Mouse (Mus musculus) frontal cortex, adult (tissue): ENCODE data around the gene Znhit2.
A peak's percentile ranks its signal among the peaks of the same experiment; 100 is the strongest.
"Not testable (repeated sequence)": the region's sequence is repeated elsewhere in the genome, so short reads cannot be mapped to it uniquely, and the experiment has no call there.

Source experiments
- ATAC-seq: cut with Nextera tagmentation; 2 replicates; pipeline ENCODE4 v1.9.2; 2017; ENCODE audit warnings: mild to moderate bottlenecking, moderate library complexity, mixed read lengths; ENCODE audit not compliant: low TSS enrichment

Znhit2 gene

DNA sequence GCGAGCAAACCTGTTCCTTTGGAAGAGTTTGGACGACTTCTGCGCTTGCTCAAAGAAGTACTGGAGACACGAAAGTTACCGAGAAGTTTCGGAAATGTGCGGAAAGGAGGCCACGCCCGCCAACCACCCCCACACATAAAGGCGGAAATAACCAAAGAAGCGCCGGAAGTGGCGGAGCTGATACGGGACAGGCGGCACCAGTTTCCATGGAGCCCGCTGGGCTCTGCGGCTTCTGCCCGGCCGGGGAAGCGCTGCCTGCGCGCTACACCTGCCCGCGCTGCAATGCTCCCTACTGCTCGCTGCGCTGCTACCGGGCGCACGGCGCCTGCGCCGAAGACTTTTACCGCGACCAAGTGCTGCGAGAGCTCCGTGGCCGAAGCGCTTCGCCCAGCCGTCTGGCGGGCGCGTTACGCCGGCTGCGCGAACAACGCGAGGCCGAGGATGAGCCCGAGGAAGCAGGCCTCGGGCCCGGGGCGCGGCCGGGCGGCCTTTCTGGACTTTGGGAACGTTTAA is at the start of gene Znhit2:
Znhit2 (plus strand) TSS at position 172 of the 513 bp plus-strand sequence.
- peak; percentile 79 for ATAC-seq

- no peak for ATAC-seq
Observed at GRCm38 (mm10) chr19:6013691-6014090, 47.3 kb upstream of the Znhit2 start.

DNA sequence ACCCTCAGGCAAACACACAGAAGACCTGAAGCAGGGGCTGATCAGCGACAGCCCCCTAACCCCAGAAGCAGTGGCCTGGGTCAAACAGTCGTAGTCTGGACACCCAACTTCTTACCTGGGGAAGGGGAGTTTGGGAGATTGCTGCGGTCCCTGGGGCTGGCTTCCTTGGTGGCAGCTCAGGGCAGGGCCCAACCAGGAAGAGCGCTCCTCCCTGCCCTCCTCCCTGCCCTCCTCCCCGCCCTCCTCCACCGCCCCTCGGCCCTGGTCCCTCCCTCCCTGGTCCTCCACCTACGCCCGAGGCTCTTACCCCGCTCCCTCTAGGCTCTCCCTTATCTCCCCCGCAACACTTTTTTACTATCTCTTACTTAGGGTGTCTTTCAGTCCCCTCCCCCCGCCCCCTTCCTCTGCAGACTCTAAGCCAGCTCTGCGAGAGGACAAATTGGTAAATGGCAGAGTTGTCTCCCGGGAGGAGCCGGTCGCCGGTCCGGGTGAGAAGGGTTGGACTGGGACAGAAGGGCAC is 45.9 kb upstream of the Znhit2 start:
- ATAC-seq, result peak; percentile 44; the same call in 1 of the 2 replicates

- peak; percentile 84 for ATAC-seq
Observed at GRCm38 (mm10) chr19:6015511-6016315, 45.3 kb upstream of the Znhit2 start, which contains the start of gene Capn1. TSS of gene Capn1 (minus strand) at chr19:6015897.

GRCm38 (mm10) chr19:6016532-6016931 is 44.5 kb upstream of the Znhit2 start:
- no peak for ATAC-seq

GRCm38 (mm10) chr19:6018142-6019089 is 42.6 kb upstream of the Znhit2 start:
- 0 out of 2 replicates have a peak, but pooled peaks have one; percentile 24 for ATAC-seq

GRCm38 (mm10) chr19:6020276-6020675 is 40.7 kb upstream of the Znhit2 start:
- ATAC-seq, result no peak

DNA sequence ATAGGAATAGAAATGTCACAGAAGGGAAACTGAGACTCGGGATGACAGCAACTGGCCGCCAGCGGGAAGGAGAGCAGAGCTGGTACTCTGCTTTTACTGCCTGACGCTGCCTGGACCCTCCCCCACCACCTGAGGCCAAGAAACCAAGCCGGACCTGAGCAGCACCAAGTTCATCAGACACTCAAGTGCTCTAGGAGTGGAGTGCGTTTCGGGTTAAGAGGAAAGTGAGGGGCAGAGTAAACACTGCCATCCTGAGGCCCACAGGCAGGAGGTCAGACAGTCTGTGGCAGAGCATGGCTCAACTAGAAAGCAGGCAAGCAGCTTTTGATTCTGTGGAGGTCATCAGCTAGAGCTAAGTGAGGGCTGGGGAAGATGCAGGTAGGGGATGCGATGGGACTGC is 37.9 kb upstream of the Znhit2 start:
- ATAC-seq, result no peak

DNA sequence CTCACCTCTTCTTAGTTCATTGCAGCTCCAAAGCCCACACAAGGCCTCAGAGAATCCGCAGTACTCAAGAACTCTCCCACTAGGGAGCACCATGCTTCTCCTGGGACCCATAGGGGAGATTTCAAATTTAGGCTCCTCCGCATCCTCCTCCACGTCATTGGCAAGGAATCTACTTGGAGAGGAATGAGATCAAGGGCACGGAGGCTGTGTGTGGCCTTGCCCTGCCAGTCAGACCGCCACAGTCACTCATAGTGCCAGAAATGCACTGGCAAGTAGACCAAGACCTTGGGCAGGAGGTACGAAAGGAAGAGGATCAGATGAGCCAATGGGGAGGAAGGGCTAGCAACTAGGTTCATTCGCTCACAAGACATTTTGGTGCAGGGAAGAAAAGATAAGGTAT is 37.1 kb upstream of the Znhit2 start:
- no peak for ATAC-seq

DNA sequence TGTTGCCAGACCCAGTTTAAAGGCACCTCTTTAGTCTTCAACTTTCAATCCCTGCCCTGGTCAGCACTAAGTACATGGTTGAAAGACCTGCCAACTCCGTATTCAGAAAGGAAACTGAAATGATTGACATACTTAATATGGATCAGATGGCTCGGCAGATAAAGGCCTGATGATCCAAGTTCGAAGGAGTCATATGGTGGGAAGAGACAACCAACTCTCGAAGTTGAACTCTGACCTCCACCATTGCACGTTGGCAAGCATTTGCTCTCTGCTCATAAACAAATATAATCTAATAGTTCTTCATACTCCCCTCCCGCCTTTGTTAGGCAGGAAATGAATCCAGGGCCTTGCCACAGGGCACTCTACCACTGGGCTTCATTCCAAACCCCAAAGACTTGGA is 32.0 kb upstream of the Znhit2 start:
- no peak for ATAC-seq

DNA sequence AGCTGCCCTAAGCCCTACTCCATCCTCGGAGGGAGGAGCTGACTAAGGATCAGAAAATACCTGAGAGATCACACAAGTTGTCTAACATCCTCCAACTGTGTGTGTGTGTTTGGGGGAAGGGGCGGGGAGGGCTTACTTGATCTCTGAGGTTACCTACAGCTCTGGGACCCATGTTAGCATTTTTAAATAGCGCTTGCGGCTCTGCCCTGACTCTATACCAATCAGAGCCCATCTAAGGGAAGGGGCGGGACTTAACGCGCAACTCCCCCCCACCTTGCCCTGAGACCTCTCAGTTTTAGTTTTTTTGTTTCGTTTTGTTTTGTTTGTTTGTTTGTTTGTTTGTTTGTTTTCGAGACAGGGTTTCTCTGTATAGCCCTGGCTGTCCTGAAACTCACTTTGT is 31.6 kb upstream of the Znhit2 start:
- no peak for ATAC-seq

- ATAC-seq, result no peak
Observed at GRCm38 (mm10) chr19:6030520-6031280, 30.3 kb upstream of the Znhit2 start.

DNA sequence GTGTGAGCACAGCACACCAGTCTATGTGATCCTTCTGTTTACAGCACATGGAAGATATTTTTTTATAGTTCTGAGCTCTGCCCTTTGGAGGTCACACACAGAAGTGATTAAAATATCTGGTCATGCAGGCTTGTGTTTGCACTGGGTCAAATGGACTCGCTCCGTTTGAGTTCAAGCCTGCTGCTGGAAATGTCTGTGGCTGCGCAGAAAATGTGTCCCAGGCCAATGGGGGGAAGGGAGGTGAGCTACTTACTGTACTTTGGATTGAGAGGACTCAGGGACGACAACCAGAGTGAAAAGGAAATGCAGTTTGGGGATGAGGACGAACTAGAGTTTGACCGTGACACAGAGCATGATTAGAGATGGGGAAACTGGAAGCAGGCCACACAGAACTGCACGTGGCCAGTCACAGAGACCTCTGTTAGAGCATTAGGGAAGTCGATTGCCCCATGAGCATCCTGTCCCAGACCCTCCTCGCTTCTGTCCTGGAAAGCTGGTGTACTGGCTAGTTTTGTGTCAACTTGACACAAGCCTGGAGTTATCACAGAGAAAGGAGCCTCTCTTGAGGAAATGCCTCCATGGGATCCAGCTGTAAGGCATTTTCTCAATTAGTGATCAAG is 24.9 kb upstream of the Znhit2 start:
- no peak for ATAC-seq

- ATAC-seq, result no peak
Observed at GRCm38 (mm10) chr19:6037695-6038094, 23.3 kb upstream of the Znhit2 start.

- no peak for ATAC-seq
Observed at GRCm38 (mm10) chr19:6038326-6038725, 22.7 kb upstream of the Znhit2 start.

DNA sequence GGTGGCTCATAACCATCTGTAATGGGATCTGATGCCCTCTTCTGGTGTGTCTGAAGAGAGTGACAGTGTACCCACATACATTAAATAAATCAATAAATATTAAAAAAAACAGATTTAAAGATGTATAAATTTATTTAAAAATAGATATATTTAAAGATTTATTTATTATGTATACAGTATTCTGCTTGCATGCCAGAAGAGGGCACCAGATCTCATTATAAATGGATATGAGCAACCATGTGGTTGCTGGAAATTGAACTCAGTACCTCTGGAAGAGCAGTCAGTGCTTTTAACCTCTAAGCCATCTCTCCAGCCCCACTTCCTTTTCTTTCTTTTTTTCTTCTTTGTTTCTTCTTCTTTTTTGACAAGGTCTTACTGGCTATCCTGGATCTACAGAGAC is 21.0 kb upstream of the Znhit2 start:
- ATAC-seq, result no peak

GRCm38 (mm10) chr19:6042293-6042692 is 18.7 kb upstream of the Znhit2 start:
- no peak for ATAC-seq

- not testable (repeated sequence) for ATAC-seq
Observed at GRCm38 (mm10) chr19:6044102-6044501, 16.9 kb upstream of the Znhit2 start.

- peak; percentile 28; the same call in 1 of the 2 replicates for ATAC-seq
Observed at GRCm38 (mm10) chr19:6045366-6046293, 15.4 kb upstream of the Znhit2 start.
